ENCODE assay signal across 21 mouse cellular contexts in the genomic region with DNA sequence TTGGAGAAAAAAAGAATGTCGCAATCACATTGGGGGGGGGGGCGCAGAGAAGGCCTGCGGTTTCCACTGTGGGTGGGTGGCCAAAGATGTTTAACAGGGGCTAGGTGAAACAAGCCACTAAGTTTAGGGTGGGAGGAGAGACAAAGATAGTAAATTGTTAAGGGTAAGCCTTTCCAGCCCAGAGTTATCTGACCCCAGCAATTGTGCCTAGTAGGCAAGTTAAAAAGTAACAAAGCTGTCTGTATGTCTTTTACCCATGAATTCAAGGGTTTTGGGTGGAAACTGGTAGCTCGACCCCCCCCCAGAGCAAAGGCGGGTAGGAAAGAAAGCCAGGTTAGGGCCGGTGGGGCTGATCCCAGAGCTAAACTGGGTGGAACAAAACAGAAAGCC. TPM values are rescaled to one million over a fixed set of nuclear protein-coding genes. Genes with fewer than 3 reads are reported as not detected.
DNase-seq lines count a peak whose midpoint lies in the region; ATAC-seq and TF ChIP-seq lines count a peak whose summit lies in the region.
"Had no signal": no experiment of that assay in that cellular context is flagged by ENCODE, and none has a peak within 500 bp of the region (broad histone marks: within the 10 kb centered on the region; RNA-seq: fewer than 3 reads in every experiment).

No protein-coding gene starts in this region.

- TF ChIP-seq CTCF in layer of hippocampus, adult 2 months (conservative IDR thresholded peaks at IDR 0.05) = no peak

- ATAC-seq in intestine, embryonic 16.5 days = peak; percentile 11; the same call in 1 of the 2 replicates
- ATAC-seq in liver, embryonic 16.5 days (ENCODE audit: low read depth) = peak; percentile 31; the same call in 1 of the 2 replicates
- ATAC-seq: activated CD4-positive, CD25-positive, alpha-beta regulatory T cell, adult 4 months; Patski had no signal

- H3K27me3 ChIP-seq in intestine, embryonic 16.5 days (replicated peaks; ENCODE audit: control insufficient read depth, insufficient read depth, low read length) = no peaks in the 10 kb centered on the region
- no peaks in the 10 kb centered on the region for H3K27me3 ChIP-seq in liver, embryonic 16.5 days (ENCODE audit: control insufficient read depth, insufficient read depth, low read depth, low read length)
- H3K27me3 ChIP-seq: heart, embryonic 12.5 days; midbrain, embryonic 12.5 days; neural tube, embryonic 15.5 days; Patski had no signal

- intact Hi-C loops in heart, postnatal 14 days (cut with DNase I) = no loop called here

- H3K4me2 ChIP-seq in intestine, embryonic 16.5 days (ENCODE audit: low read depth, low read length) = no peak overlapping the region
- H3K4me2 ChIP-seq in liver, embryonic 16.5 days (ENCODE audit: low read depth, low read length) = 0 out of 2 replicates have a peak overlapping the region, but pooled peaks have one; percentile 1
- H3K4me2 ChIP-seq: heart, embryonic 12.5 days; lung, embryonic 14.5 days; midbrain, embryonic 12.5 days; neural tube, embryonic 15.5 days had no signal

- peak overlapping the region; percentile 79 for H3K27ac ChIP-seq in layer of hippocampus, adult 2 months
- peak overlapping the region; percentile 58; the same call in 1 of the 2 replicates for H3K27ac ChIP-seq in intestine, embryonic 16.5 days (ENCODE audit: low read length)
- peak overlapping the region; percentile 38 for H3K27ac ChIP-seq in liver, embryonic 16.5 days (ENCODE audit: low read length)
- H3K27ac ChIP-seq: midbrain, embryonic 12.5 days; neural tube, embryonic 15.5 days had no signal

- H3K4me1 ChIP-seq in intestine, embryonic 16.5 days (ENCODE audit: control insufficient read depth, insufficient read depth, low read length) = peaks cover 15% of the 10 kb centered on the region
- H3K4me1 ChIP-seq in liver, embryonic 16.5 days (ENCODE audit: control insufficient read depth, low read depth, low read length) = peaks cover 4% of the 10 kb centered on the region
- H3K4me1 ChIP-seq: heart, embryonic 12.5 days; midbrain, embryonic 12.5 days; neural tube, embryonic 15.5 days had no signal

- peak; percentile 4 for DNase-seq in heart, adult 11 months
- DNase-seq in heart, postnatal 14 days = no peak
- DNase-seq in layer of hippocampus, adult 2 months (ENCODE audit: low spot score in 2 of 2) = no peak
- no peak for DNase-seq in layer of hippocampus, adult 9-10 months (ENCODE audit: low spot score)
- no peak for DNase-seq in gastrocnemius, adult 8-10 months (ENCODE audit: low spot score in 2 of 2)
- no peak for DNase-seq in heart, adult 8-10 months (ENCODE audit: low spot score)
- DNase-seq: adrenal gland, postnatal 14 days; B cell, adult 2 months; gastrocnemius, postnatal 36 days; heart, postnatal 4 days; lung, embryonic 14.5 days had no signal

- H3K36me3 ChIP-seq in intestine, embryonic 16.5 days (ENCODE audit: control insufficient read depth, insufficient read depth, low read length) = no peaks in the 10 kb centered on the region
- no peaks in the 10 kb centered on the region; the same call in 1 of the 2 replicates for H3K36me3 ChIP-seq in liver, embryonic 16.5 days (ENCODE audit: control insufficient read depth, insufficient read depth)
- H3K36me3 ChIP-seq: heart, embryonic 12.5 days; midbrain, embryonic 12.5 days; neural tube, embryonic 15.5 days had no signal

- WGBS in intestine, embryonic 16.5 days = 35% methylated on average over 6 of the region's 6 CpGs
- WGBS in liver, embryonic 16.5 days (ENCODE audit: insufficient replicate concordance) = 47% methylated on average over 6 of the region's 6 CpGs

- peak overlapping the region; percentile 40; the same call in 1 of the 2 replicates for H3K9ac ChIP-seq in intestine, embryonic 16.5 days (ENCODE audit: low read depth, low read length)
- no peak overlapping the region for H3K9ac ChIP-seq in liver, embryonic 16.5 days (ENCODE audit: low read depth, low read length)
- H3K9ac ChIP-seq: heart, embryonic 12.5 days; lung, embryonic 14.5 days; midbrain, embryonic 12.5 days; neural tube, embryonic 15.5 days had no signal

- peaks cover 4% of the 10 kb centered on the region; the same call in 1 of the 2 replicates for H3K9me3 ChIP-seq in intestine, embryonic 16.5 days (ENCODE audit: control insufficient read depth, low read length)
- H3K9me3 ChIP-seq in liver, embryonic 16.5 days (replicated peaks; ENCODE audit: control insufficient read depth, low read length) = no peaks in the 10 kb centered on the region
- H3K9me3 ChIP-seq: midbrain, embryonic 12.5 days; neural tube, embryonic 15.5 days had no signal

- H3K4me3 ChIP-seq in layer of hippocampus, adult 2 months = no peak overlapping the region
- H3K4me3 ChIP-seq in intestine, embryonic 16.5 days (ENCODE audit: low read length) = no peak overlapping the region
- H3K4me3 ChIP-seq in liver, embryonic 16.5 days (ENCODE audit: low read depth, low read length) = no peak overlapping the region
- H3K4me3 ChIP-seq: erythroblast, embryonic 14.5 days; heart, embryonic 12.5 days; midbrain, embryonic 12.5 days; myocyte; neural tube, embryonic 15.5 days had no signal

RNA-seq across cellular contexts. Expression of a gene that starts 25.9 kb away (rescaled TPM):
- total RNA-seq in heart, postnatal 14 days (2021) = 1 to 10 TPM in 1 of 2 experiments, under 1 TPM in 1; 0.51 to 1.1 TPM
- 10 to 100 TPM; 10.6 to 13.0 TPM for total RNA-seq in layer of hippocampus, adult 2 months (2021)
- polyA plus RNA-seq in intestine, embryonic 16.5 days (2015; fragmentation: Nextera tagmentation; extraction: Ambion mirVana) = 96.4 and 96.9 TPM in 2 replicates
- 12.9 and 15.1 TPM in 2 replicates for polyA plus RNA-seq in liver, embryonic 16.5 days (2015; fragmentation: Nextera tagmentation; extraction: Ambion mirVana)
- total RNA-seq in gastrocnemius, adult 8-10 months (2022) = under 1 TPM in 1 of 4 experiments, not detected in 3; 0.29 TPM
- total RNA-seq in heart, adult 8-10 months (2022) = 1 to 10 TPM in 1 of 4 experiments, under 1 TPM in 3; 0.24 to 1.1 (median 0.66) TPM
- total RNA-seq: common myeloid progenitor, adult 5-6 weeks had no signal
- polyA plus RNA-seq: erythroblast, embryonic 14.5 days had no signal

RNA-seq across cellular contexts. Expression of a gene that starts 34.3 kb away (rescaled TPM):
- 10 to 100 TPM; 21.1 to 25.1 TPM for total RNA-seq in heart, postnatal 14 days (2021)
- 10 to 100 TPM; 46.6 to 55.1 TPM for total RNA-seq in layer of hippocampus, adult 2 months (2021)
- polyA plus RNA-seq in intestine, embryonic 16.5 days (2015; fragmentation: Nextera tagmentation; extraction: Ambion mirVana) = 70.9 and 84.0 TPM in 2 replicates
- polyA plus RNA-seq in liver, embryonic 16.5 days (2015; fragmentation: Nextera tagmentation; extraction: Ambion mirVana) = 20.0 and 22.3 TPM in 2 replicates
- total RNA-seq in gastrocnemius, adult 8-10 months (2022) = 10 to 100 TPM; 15.6 to 22.0 (median 18.0) TPM
- total RNA-seq in heart, adult 8-10 months (2022) = 10 to 100 TPM; 16.3 to 29.0 (median 21.0) TPM

Comparison
In these comparisons a context has a peak if more than half of its experiments do, and no peak if none do; other contexts are left out.
1. RNA of a gene that starts 25.9 kb away (total RNA-seq): 10.6 to 13.0 TPM in layer of hippocampus, adult 2 months; 0.51 to 1.1 TPM in heart, postnatal 14 days, 0.24 to 1.1 TPM in heart, adult 8-10 months and 0.29 TPM in gastrocnemius, adult 8-10 months; every median in the first group is over 4 times any median in the second.
2. Peak in every context shown above with its lines, with median percentiles within 50 percentile points of each other: H3K27ac ChIP-seq.